Mouse (Mus musculus) spleen, adult 12 weeks (tissue): ENCODE data around the gene Tnrc18.
A peak's percentile ranks its signal among the peaks of the same experiment; 100 is the strongest.

Source experiments
- DNase-seq: peaks from one replicate; pipeline ENCODE4 v3.0.0; 2022; ENCODE audit warnings: low spot score

Gene Tnrc18

GRCm38 (mm10) chr5:142807661-142808060 is 9.8 kb downstream of the Tnrc18 start:
- DNase-seq: no peak

GRCm38 (mm10) chr5:142803746-142804145 is 13.7 kb downstream of the Tnrc18 start:
- DNase-seq: no peak

- DNase-seq: no peak
Observed at GRCm38 (mm10) chr5:142802884-142803283, 14.6 kb downstream of the Tnrc18 start.

- DNase-seq: no peak
Observed at GRCm38 (mm10) chr5:142801977-142802376, 15.5 kb downstream of the Tnrc18 start.

- no peak for DNase-seq
Observed at GRCm38 (mm10) chr5:142800656-142801055, 16.8 kb downstream of the Tnrc18 start.

- no peak for DNase-seq
Observed at GRCm38 (mm10) chr5:142800198-142800597, 17.3 kb downstream of the Tnrc18 start.

- DNase-seq: no peak
Observed at GRCm38 (mm10) chr5:142799259-142799658, 18.2 kb downstream of the Tnrc18 start.

GRCm38 (mm10) chr5:142798190-142798589 is 19.3 kb downstream of the Tnrc18 start:
- DNase-seq: no peak

- no peak for DNase-seq
Observed at GRCm38 (mm10) chr5:142797620-142798019, 19.8 kb downstream of the Tnrc18 start.

- DNase-seq: no peak
Observed at GRCm38 (mm10) chr5:142796921-142797320, 20.5 kb downstream of the Tnrc18 start.

GRCm38 (mm10) chr5:142794582-142794981 is 22.9 kb downstream of the Tnrc18 start:
- peak; percentile 56 for DNase-seq

- DNase-seq: no peak
Observed at GRCm38 (mm10) chr5:142794161-142794560, 23.3 kb downstream of the Tnrc18 start.

GRCm38 (mm10) chr5:142792594-142792993 is 24.9 kb downstream of the Tnrc18 start:
- no peak for DNase-seq

GRCm38 (mm10) chr5:142788279-142788678 is 29.2 kb downstream of the Tnrc18 start:
- DNase-seq: no peak

GRCm38 (mm10) chr5:142787304-142787905 is 30.1 kb downstream of the Tnrc18 start:
- no peak for DNase-seq

- DNase-seq: no peak
Observed at GRCm38 (mm10) chr5:142786709-142787108, 30.8 kb downstream of the Tnrc18 start.

- no peak for DNase-seq
Observed at GRCm38 (mm10) chr5:142786215-142786614, 31.2 kb downstream of the Tnrc18 start.

GRCm38 (mm10) chr5:142783142-142783540 is 34.3 kb downstream of the Tnrc18 start:
- DNase-seq: no peak

- no peak for DNase-seq
Observed at GRCm38 (mm10) chr5:142782459-142783141, 34.9 kb downstream of the Tnrc18 start.

- no peak for DNase-seq
Observed at GRCm38 (mm10) chr5:142780579-142780978, 36.9 kb downstream of the Tnrc18 start.

GRCm38 (mm10) chr5:142778871-142779270 is 38.6 kb downstream of the Tnrc18 start:
- DNase-seq: no peak

GRCm38 (mm10) chr5:142778135-142778534 is 39.3 kb downstream of the Tnrc18 start:
- no peak for DNase-seq

GRCm38 (mm10) chr5:142776080-142776479 is 41.4 kb downstream of the Tnrc18 start:
- DNase-seq: no peak

- no peak for DNase-seq
Observed at GRCm38 (mm10) chr5:142774771-142775170, 42.7 kb downstream of the Tnrc18 start.
